In genomic region chr19:41344666-41345027, GRCm38 (mm10) we compare ENCODE assay signal across 12 mouse cellular contexts. TPM values are rescaled to one million over a fixed set of nuclear protein-coding genes. Genes with fewer than 3 reads are reported as not detected.
A peak's percentile ranks its signal among the peaks of the same experiment; 100 is the strongest.
DNase-seq lines count a peak whose midpoint lies in the region; ATAC-seq and TF ChIP-seq lines count a peak whose summit lies in the region.
"Had no signal": no experiment of that assay in that cellular context is flagged by ENCODE, and none has a peak within 500 bp of the region (broad histone marks: within the 10 kb centered on the region; RNA-seq: fewer than 3 reads in every experiment).

No protein-coding gene starts in this region.

- H3K27ac ChIP-seq in hindbrain, embryonic 10.5 days, result peak overlapping the region; percentile 2; the same call in 1 of the 2 replicates
- no peak overlapping the region for H3K27ac ChIP-seq in hindbrain, postnatal 0 days
- H3K27ac ChIP-seq in neural tube, embryonic 13.5 days (replicated peaks), result no peak overlapping the region
- no peak overlapping the region; the same call in 1 of the 2 replicates for H3K27ac ChIP-seq in liver, embryonic 12.5 days
- peak overlapping the region; percentile 56 for H3K27ac ChIP-seq in small intestine, adult 2 months (ENCODE audit: insufficient read depth, low read depth, low read length)

- no peaks in the 10 kb centered on the region for H3K9me3 ChIP-seq in hindbrain, embryonic 10.5 days
- no peaks in the 10 kb centered on the region for H3K9me3 ChIP-seq in hindbrain, postnatal 0 days (ENCODE audit: low read length)
- H3K9me3 ChIP-seq in neural tube, embryonic 13.5 days, result no peaks in the 10 kb centered on the region
- H3K9me3 ChIP-seq in liver, embryonic 12.5 days (replicated peaks), result no peaks in the 10 kb centered on the region
- H3K9me3 ChIP-seq: limb, embryonic 10.5 days had no signal

- 87% methylated on average over 8 of the region's 8 CpGs for WGBS in hindbrain, embryonic 10.5 days
- WGBS in hindbrain, postnatal 0 days, result 86% methylated on average over 8 of the region's 8 CpGs
- 81% methylated on average over 8 of the region's 8 CpGs for whole genome bisulfite sequencing in neural tube, embryonic 13.5 days
- 25% methylated on average over 8 of the region's 8 CpGs for WGBS in liver, embryonic 12.5 days (ENCODE audit: insufficient replicate concordance)
- 79% methylated on average over 8 of the region's 8 CpGs for WGBS in small intestine, adult 2 months

- no peak overlapping the region for H3K4me3 ChIP-seq in hindbrain, embryonic 10.5 days
- H3K4me3 ChIP-seq in hindbrain, postnatal 0 days (ENCODE audit: low read length), result no peak overlapping the region
- H3K4me3 ChIP-seq in neural tube, embryonic 13.5 days, result no peak overlapping the region
- H3K4me3 ChIP-seq in liver, embryonic 12.5 days, result no peak overlapping the region
- no peak overlapping the region for H3K4me3 ChIP-seq in small intestine, adult 2 months (ENCODE audit: low read depth, low read length)
- H3K4me3 ChIP-seq: limb, embryonic 10.5 days; myocyte had no signal

- no peaks in the 10 kb centered on the region for H3K27me3 ChIP-seq in hindbrain, embryonic 10.5 days (ENCODE audit: insufficient read depth, poor library complexity, severe bottlenecking)
- no peaks in the 10 kb centered on the region for H3K27me3 ChIP-seq in hindbrain, postnatal 0 days (ENCODE audit: insufficient read depth, low read length)
- no peaks in the 10 kb centered on the region for H3K27me3 ChIP-seq in neural tube, embryonic 13.5 days
- no peaks in the 10 kb centered on the region for H3K27me3 ChIP-seq in liver, embryonic 12.5 days (replicated peaks)
- H3K27me3 ChIP-seq in small intestine, adult 2 months (ENCODE audit: control insufficient read depth, insufficient read depth, low read length), result no peaks in the 10 kb centered on the region
- H3K27me3 ChIP-seq: Patski had no signal

- H3K4me2 ChIP-seq in hindbrain, postnatal 0 days (ENCODE audit: low read depth, low read length), result no peak overlapping the region
- 0 out of 2 replicates have a peak overlapping the region, but pooled peaks have one; percentile 5 for H3K4me2 ChIP-seq in neural tube, embryonic 13.5 days
- peak overlapping the region; percentile 46 for H3K4me2 ChIP-seq in liver, embryonic 12.5 days

- H3K4me1 ChIP-seq in hindbrain, embryonic 10.5 days (replicated peaks), result peaks cover 25% of the 10 kb centered on the region
- H3K4me1 ChIP-seq in hindbrain, postnatal 0 days (ENCODE audit: insufficient read depth, low read length), result no peaks in the 10 kb centered on the region
- peaks cover 24% of the 10 kb centered on the region for H3K4me1 ChIP-seq in neural tube, embryonic 13.5 days (replicated peaks)
- H3K4me1 ChIP-seq in liver, embryonic 12.5 days, result peaks cover 35% of the 10 kb centered on the region
- peaks cover 21% of the 10 kb centered on the region for H3K4me1 ChIP-seq in small intestine, adult 2 months (ENCODE audit: control insufficient read depth, insufficient read depth, insufficient read length, low read length)

- no peak for ATAC-seq in hindbrain, postnatal 0 days
- ATAC-seq in neural tube, embryonic 13.5 days (ENCODE audit: low read depth), result no peak
- no peak for ATAC-seq in liver, embryonic 12.5 days
- ATAC-seq: forebrain, postnatal 0 days; Patski had no signal

- no peak for TF ChIP-seq POLR2A in small intestine, adult 2 months (IDR thresholded peaks at IDR 0.05; ENCODE audit: low read depth, low read length)

- DNase-seq in hindbrain, embryonic 10.5 days (ENCODE audit: low spot score), result no peak
- DNase-seq in hindbrain, postnatal 0 days (ENCODE audit: low spot score), result no peak
- no peak for DNase-seq in neural tube, embryonic 10.5 days (ENCODE audit: extremely low spot score, low spot score)
- DNase-seq in frontal cortex, adult 2 months (ENCODE audit: extremely low spot score in 1 of 2, low spot score in 1 of 2), result no peak
- DNase-seq in right cerebral cortex, adult 18-20 months, result no peak
- DNase-seq: forebrain, postnatal 0 days had no signal

- no peak for TF ChIP-seq CTCF in hindbrain, postnatal 0 days (IDR thresholded peaks at IDR 0.05; ENCODE audit: low read depth)
- TF ChIP-seq CTCF in small intestine, adult 2 months (IDR thresholded peaks at IDR 0.05; ENCODE audit: extremely low read depth, insufficient read length, insufficient replicate concordance, low read depth, low read length), result no peak

- H3K36me3 ChIP-seq in hindbrain, embryonic 10.5 days, result no peaks in the 10 kb centered on the region
- no peaks in the 10 kb centered on the region for H3K36me3 ChIP-seq in hindbrain, postnatal 0 days (ENCODE audit: insufficient read depth, low read length)
- H3K36me3 ChIP-seq in neural tube, embryonic 13.5 days, result no peaks in the 10 kb centered on the region
- H3K36me3 ChIP-seq in liver, embryonic 12.5 days, result no peaks in the 10 kb centered on the region
- no peaks in the 10 kb centered on the region for H3K36me3 ChIP-seq in small intestine, adult 2 months (ENCODE audit: control insufficient read depth, insufficient read depth, low read length)
- H3K36me3 ChIP-seq: limb, embryonic 10.5 days had no signal

- H3K9ac ChIP-seq in hindbrain, postnatal 0 days (replicated peaks; ENCODE audit: low read length), result no peak overlapping the region
- H3K9ac ChIP-seq in neural tube, embryonic 13.5 days, result no peak overlapping the region
- no peak overlapping the region for H3K9ac ChIP-seq in liver, embryonic 12.5 days
- H3K9ac ChIP-seq: forebrain, postnatal 0 days had no signal

RNA-seq across cellular contexts. Expression of gene Pik3ap1, which starts 40.3 kb away (rescaled TPM):
- polyA plus RNA-seq in hindbrain, embryonic 10.5 days (2016; fragmentation: Nextera tagmentation; extraction: Ambion mirVana), result 3.1 and 3.3 TPM in 2 replicates
- 1.1 and 1.8 TPM in 2 replicates for total RNA-seq in hindbrain, postnatal 0 days (2014; rRNA removed)
- 1.7 and 2.2 TPM in 2 replicates for polyA plus RNA-seq in hindbrain, postnatal 0 days (2015; fragmentation: Nextera tagmentation; extraction: Ambion mirVana)
- polyA plus RNA-seq in neural tube, embryonic 13.5 days (2015; fragmentation: Nextera tagmentation; extraction: Ambion mirVana), result 1.6 and 1.7 TPM in 2 replicates
- polyA plus RNA-seq in liver, embryonic 12.5 days (2016; fragmentation: Nextera tagmentation; extraction: Ambion mirVana), result 5.5 and 6.0 TPM in 2 replicates
- 3.5 and 4.3 TPM in 2 replicates for polyA plus RNA-seq in small intestine, adult 2 months (2012; rRNA removed)
- 2.3 and 3.1 TPM in 2 replicates for polyA plus RNA-seq in frontal cortex, adult 2 months (2012; rRNA removed)
- polyA plus RNA-seq: myocyte had no signal

Comparison
In these comparisons a context has a peak if more than half of its experiments do, and no peak if none do; other contexts are left out.
1. H3K27ac ChIP-seq: peak in hindbrain, embryonic 10.5 days (single experiment) and small intestine, adult 2 months (single experiment); none in hindbrain, postnatal 0 days (single experiment), neural tube, embryonic 13.5 days (single experiment) and liver, embryonic 12.5 days (single experiment).